Mouse (Mus musculus) frontal cortex, postnatal 14 days (tissue): ENCODE data around the gene Sort1.

Experiments
- DNase-seq, 2 experiments: peaks; one replicate each; pipeline ENCODE4 v3.0.0; 2022; ENCODE audit warnings: low spot score in 2 of 2

Sort1 gene

DNA sequence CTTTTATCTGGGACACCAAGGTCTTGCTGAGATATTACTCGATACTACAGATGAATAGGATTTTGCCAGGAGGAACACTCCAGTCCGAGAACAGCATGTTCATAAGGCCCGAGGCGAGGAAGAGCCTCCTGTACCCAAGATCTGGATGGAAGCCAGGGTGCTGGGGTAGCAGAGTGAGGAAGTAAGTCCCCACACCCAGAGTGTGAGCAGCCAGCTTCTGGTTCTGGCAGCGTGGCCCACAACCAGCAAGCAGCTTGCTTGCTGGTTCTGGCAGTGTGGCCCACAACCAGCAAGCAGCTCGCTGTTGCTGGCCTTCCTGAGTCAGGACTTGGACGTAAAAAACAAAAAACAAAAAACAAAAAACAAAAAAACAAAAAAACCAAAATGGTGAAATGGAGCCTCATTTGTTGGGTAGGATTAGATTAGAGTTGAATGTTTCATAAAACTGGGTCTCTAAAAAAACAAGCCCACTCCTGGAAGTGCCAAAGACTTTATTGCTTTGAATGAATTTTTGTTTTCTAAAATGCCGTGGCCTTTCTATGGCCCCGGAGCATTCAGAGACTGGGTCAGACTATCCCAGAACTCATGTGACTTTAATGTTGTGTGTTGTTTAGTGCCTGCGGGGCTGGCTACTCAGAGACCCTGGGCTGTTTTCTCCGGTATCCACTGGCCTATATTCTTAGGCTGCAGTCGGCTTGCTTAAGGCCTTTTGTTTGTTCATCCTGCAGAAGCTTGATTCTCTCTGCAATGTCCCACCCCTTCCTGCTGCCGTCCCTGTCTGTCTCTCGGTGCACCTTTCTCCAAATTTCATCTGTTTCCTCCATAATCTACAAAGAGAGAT, 11.7 kb downstream of the Sort1 start:
- peak; percentile 44 to 57 for DNase-seq

GRCm38 (mm10) chr3:108296220-108297049, 12.6 kb downstream of the Sort1 start:
- peak in 1 of 2 experiments; percentile 36 for DNase-seq

- DNase-seq, result no peak
Observed at GRCm38 (mm10) chr3:108297050-108297419, 13.2 kb downstream of the Sort1 start.

DNA sequence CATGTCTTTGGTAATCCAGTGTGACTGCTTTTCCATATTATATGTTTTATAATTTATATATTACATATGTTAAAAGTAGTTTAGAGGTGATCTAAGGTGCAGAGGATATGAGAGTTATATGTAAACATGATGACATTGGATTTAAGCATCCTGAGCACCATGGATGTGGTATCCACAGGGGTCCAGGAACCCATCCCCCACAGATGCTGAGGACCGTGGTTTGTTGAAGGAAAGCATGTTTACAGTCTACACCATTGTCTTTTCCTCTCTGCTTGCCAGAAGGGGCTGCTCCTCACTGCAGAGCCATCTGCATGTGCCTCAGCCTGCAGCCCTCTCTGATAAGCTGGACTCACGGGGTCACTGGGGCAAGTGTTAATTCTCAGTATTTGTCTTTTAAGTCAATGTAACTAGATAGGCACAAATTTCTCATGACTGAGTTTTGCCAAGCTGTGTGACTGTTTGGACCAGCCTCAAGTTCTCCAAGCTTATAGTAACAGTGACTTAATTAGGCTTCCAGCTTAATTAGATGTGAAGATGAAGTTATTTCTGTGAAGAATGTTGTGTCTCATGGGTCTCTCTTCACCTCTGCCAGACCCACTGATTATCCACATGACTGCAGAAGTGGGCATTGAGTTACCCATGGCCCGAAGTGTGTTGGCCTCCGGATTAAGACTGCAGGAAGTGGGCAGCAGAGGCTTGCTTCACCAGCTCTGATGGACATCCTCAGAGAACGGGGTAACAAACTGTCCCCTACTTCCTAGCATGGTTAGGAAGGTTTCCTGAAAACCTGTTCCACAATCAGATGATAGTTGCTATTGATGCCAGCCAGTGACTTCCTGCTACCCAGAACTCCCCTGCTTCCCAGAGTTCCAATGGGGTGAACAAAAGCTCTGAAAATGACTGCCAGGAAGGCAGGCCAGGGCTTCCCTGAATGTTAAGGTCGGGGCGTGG, 14.0 kb downstream of the Sort1 start:
- no peak for DNase-seq

DNA sequence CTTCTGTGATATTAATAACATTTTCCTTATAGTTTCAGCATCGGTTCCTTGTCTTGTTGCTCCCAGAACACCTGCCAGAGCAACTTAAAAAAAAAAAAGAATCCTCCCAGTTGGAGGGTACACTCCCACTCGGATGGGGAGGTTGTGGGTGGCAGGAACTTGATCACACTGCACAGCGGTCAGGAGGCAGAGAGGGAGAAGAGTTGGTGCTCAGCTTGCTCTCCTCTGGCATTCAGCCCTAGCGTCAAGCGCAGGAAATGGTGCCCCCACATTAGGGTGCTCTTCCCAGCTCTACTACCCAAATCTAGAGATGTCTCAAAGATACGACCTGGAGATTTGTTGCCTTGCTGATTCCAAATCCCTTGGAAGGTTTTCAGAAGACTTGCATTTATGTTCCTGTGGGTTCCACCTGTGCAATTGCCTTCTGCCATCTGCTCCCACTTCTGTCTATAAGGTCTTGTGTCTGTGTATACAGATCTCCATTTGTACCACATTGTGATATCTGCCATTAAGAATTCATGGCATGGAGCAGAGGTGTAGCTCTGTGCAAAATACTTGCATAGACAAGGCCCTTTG, 16.7 kb downstream of the Sort1 start:
- DNase-seq, result no peak

- DNase-seq, result no peak
Observed at GRCm38 (mm10) chr3:108303683-108304082, 19.8 kb downstream of the Sort1 start.

DNA sequence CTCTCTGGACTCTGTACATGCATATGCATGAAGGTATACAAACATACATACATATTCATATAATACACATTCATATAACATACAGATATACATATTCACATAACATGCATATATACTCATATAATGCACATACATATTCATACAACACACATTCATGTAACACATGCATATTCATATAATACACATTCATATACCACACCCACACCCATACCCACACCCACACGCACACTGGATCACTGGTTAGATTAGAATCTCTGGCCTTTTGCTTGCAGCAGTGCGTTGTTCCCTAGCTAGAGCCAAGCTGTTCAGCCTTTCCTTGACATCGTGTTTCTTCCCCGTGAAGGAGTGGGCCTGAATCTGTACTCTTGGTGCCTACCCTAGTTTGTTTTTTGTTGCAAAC, 20.9 kb downstream of the Sort1 start:
- no peak for DNase-seq

- no peak for DNase-seq
Observed at GRCm38 (mm10) chr3:108306387-108306786, 22.5 kb downstream of the Sort1 start.

DNA sequence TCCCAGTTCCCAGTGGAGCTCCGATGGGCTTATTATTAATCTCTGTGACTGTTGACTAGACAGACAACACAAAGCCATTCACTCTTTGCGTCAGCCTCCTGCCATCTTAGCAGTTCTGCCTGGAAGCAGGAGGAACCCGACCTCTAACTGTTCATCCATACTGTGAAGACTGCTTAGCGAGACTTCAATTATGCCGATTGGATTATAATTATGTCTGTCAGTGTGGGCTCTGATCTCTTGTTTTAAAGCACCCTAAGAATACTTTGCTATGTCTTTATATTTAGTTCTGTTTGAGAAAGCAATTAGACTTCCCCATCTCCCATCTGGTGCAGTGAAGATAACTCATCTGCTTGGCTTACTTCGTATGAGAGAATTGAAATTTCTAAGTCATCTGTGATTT, 23.6 kb downstream of the Sort1 start:
- DNase-seq, result no peak

- no peak for DNase-seq
Observed at GRCm38 (mm10) chr3:108310921-108311341, 27.0 kb downstream of the Sort1 start.

DNA sequence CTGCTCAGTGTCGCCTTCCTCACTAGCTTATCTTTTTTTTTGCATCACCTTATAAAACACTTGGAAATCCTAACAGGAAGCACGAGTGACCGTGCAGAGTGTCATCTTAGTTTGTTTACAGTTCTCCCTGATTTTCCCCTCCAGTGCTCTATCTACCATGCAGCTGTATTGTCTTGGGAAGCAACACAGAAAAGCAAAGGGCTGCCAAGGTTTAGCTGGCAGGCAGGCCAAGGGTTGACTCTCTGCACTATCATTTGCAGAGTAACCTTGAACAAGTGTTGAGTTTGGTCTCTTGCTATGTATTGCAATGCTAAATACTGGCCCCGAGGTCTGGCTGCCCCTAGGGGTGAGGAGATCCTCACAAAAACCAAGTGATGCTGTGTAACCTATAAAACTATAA, 27.8 kb downstream of the Sort1 start:
- DNase-seq, result no peak

GRCm38 (mm10) chr3:108312414-108312813, 28.5 kb downstream of the Sort1 start:
- DNase-seq, result no peak

DNA sequence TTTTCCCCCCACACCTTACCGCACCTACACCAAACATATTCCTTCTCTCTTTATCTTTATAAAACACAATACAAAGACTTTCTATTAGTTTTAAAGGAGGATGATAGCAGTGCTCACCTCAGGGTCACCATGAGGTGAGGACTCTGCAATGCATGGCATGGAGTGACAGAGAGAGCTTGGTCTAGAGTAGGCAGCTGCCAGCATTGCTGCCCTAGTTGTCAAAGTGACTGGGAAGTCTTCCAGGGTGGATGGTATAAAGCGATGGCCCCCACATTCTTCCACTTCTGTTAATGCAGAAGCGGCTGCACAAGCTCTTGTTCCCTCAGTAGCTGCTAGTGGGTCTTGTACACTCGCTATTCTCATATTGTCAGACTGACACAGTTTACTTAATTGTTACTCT, 29.3 kb downstream of the Sort1 start:
- no peak for DNase-seq

DNA sequence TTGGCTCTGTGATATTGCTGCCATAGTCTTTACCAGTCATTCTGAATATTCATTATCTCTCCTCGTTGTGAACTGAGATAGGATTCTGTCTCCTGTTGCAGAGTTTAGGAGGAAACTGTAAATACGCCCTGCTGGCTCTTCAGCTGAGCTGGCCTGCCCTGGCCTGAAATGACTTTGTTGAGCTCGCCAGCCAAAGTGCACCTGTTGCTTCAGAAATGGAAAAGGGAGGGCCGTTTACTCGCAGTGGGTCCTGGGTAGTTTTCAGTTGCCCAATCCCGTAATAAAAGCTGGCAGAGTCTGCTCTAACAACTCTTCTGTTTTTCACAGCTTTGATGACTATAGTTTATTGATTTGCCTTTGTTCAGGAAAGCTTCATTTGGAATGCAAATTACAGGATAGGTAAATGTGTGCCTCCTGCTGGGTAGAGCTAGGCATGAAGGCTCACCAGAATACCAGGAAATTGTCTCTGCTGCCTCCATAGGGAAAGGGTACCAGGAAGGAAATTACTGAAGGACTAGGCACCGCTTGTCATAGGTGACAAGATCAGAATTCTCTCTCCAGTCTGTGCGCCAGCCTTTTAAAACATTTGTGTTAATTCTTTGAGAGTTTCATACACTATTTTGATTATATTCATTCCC, 30.3 kb downstream of the Sort1 start:
- DNase-seq, result no peak

DNA sequence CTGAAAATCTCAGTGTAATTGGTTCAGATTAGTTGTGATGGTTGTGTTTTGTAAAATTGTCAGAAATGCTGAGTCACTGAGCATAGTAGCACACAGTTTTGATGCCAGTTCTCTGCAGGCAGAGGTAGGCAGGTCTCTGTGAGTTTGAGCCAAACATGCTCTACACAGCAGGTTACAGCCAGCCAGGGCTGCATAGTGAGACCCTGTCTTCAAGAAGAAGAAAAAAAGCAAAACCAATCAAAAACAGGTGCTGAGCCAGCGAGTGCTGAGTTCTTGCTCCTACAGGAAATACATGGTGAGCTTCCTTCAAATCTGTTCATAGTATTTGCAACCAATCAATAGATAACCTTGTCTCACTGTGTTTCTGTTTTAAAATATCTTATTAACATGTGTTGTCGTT, 34.6 kb downstream of the Sort1 start:
- no peak for DNase-seq

GRCm38 (mm10) chr3:108321671-108322070, 37.8 kb downstream of the Sort1 start:
- DNase-seq, result no peak

GRCm38 (mm10) chr3:108322136-108322535, 38.3 kb downstream of the Sort1 start:
- DNase-seq, result no peak

DNA sequence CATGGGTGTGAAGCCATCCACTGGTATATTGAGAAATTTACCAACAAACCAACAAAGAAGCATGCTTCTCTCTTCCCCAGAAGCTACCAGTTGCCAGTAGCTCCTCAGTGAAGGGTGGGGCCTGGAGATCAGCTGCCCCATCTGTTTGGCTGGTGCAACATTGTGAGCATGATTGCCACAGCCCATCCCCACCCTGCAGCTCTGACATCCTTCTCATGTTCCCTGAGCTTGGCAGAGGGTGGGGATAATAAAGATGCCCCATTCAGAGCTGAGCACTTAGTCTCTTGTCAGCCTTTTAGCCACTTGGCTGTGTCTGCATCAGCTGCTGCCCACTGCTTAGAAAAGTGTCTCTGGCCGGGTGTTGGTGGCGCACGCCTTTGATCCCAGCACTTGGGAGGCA, 39.1 kb downstream of the Sort1 start:
- DNase-seq, result no peak

DNA sequence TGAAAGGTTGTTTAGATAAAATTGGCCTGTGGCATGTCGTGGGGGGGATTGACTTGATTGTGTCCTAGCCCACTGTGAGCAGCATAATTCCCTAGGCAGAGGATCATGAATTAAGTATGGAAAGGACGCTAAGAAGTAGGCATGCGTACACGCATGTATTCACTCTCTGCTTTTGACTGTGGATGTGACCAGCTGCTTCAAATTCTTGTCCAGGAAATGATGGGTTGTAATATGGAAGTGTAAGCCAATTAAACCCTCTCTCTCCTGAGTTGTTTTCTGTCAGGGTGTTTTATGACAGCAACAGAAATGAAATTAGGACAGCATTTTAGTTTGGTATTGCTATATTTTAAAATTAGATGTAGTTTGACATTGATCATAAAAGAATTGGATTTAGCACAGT, 41.0 kb downstream of the Sort1 start:
- DNase-seq, result no peak

- DNase-seq, result no peak
Observed at GRCm38 (mm10) chr3:108325521-108325920, 41.6 kb downstream of the Sort1 start.

- DNase-seq, result no peak
Observed at GRCm38 (mm10) chr3:108327275-108327674, 43.4 kb downstream of the Sort1 start.
